Mouse (Mus musculus): Measurements from ENCODE around the gene Hsph1. TPM values are rescaled to one million over a fixed set of nuclear protein-coding genes. Genes with fewer than 3 reads are reported as not detected.

The Hsph1 gene
- total RNA-seq, 2 experiments from 2014 or later: 237 to 281 TPM

- no peak for DNase-seq (ENCODE audit: low spot score in 2 of 2)
Measured at GRCm38 (mm10) chr5:149594215-149594614, 42.0 kb downstream of the Hsph1 start.

- DNase-seq (ENCODE audit: low spot score in 2 of 2): no peak
Measured at GRCm38 (mm10) chr5:149589932-149590331, 46.2 kb downstream of the Hsph1 start.

- no peak for DNase-seq (ENCODE audit: low spot score in 2 of 2)
Measured at GRCm38 (mm10) chr5:149588814-149589534, 47.2 kb downstream of the Hsph1 start.

GRCm38 (mm10) chr5:149587327-149587895, 48.8 kb downstream of the Hsph1 start:
- no peak for DNase-seq (ENCODE audit: low spot score in 2 of 2)

GRCm38 (mm10) chr5:149585910-149586309, 50.3 kb downstream of the Hsph1 start:
- no peak for DNase-seq (ENCODE audit: low spot score in 2 of 2)

- DNase-seq (ENCODE audit: low spot score in 2 of 2): no peak
Measured at GRCm38 (mm10) chr5:149585231-149585630, 50.9 kb downstream of the Hsph1 start.

GRCm38 (mm10) chr5:149584154-149584655, 52.0 kb downstream of the Hsph1 start:
- DNase-seq (ENCODE audit: low spot score in 2 of 2): no peak

- no peak for DNase-seq (ENCODE audit: low spot score in 2 of 2)
Measured at GRCm38 (mm10) chr5:149583507-149583906, 52.7 kb downstream of the Hsph1 start.

- no peak for DNase-seq (ENCODE audit: low spot score in 2 of 2)
Measured at GRCm38 (mm10) chr5:149582642-149583262, 53.4 kb downstream of the Hsph1 start.

GRCm38 (mm10) chr5:149577449-149577848, 58.7 kb downstream of the Hsph1 start:
- no peak for DNase-seq (ENCODE audit: low spot score in 2 of 2)

GRCm38 (mm10) chr5:149576977-149577376, 59.2 kb downstream of the Hsph1 start:
- DNase-seq (ENCODE audit: low spot score in 2 of 2): peak in 1 of 2 experiments; percentile 45

GRCm38 (mm10) chr5:149568993-149569392, 67.2 kb downstream of the Hsph1 start:
- peak in 1 of 2 experiments; percentile 25 for DNase-seq (ENCODE audit: low spot score in 2 of 2)

GRCm38 (mm10) chr5:149566957-149567356, 69.2 kb downstream of the Hsph1 start:
- DNase-seq (ENCODE audit: low spot score in 2 of 2): peak in 1 of 2 experiments; percentile 74

GRCm38 (mm10) chr5:149566026-149566425, 70.2 kb downstream of the Hsph1 start:
- DNase-seq (ENCODE audit: low spot score in 2 of 2): no peak

Other genes starting within 250 kb of the Hsph1 start
- gene Medag, start 224.6 kb downstream of the Hsph1 start, total RNA-seq (2021): 1 to 10 TPM; 1.6 to 1.7 TPM
- gene Tex26, start 196.7 kb downstream of the Hsph1 start, total RNA-seq (2021): under 1 TPM in 1 of 2 experiments, not detected in 1; 0.36 TPM
- gene Wdr95, start 107.7 kb downstream of the Hsph1 start, total RNA-seq (2021): 1 to 10 TPM; 2.0 to 2.1 TPM
- 10 to 100 TPM; 15.0 to 15.7 TPM for gene B3glct, start 41.9 kb upstream of the Hsph1 start, total RNA-seq (2021)